Mouse (Mus musculus) C2C12 (cell line): ENCODE results near the gene Calb2.

Experiments
- CEBPB ChIP-seq: IDR thresholded peaks from one replicate; pipeline ENCODE4 v1.6.1; 2011; ENCODE audit warnings: low read depth, mild to moderate bottlenecking, control low read depth, moderate library complexity
- CTCF ChIP-seq: IDR thresholded peaks from one replicate; pipeline ENCODE4 v1.5.1; 2011; ENCODE audit not compliant: control insufficient read depth, insufficient read depth, insufficient read length
- MAX ChIP-seq: IDR thresholded peaks from one replicate; pipeline ENCODE4 v1.6.1; 2011; ENCODE audit warnings: mild to moderate bottlenecking, control low read depth
- MYOD1 ChIP-seq: IDR thresholded peaks from one replicate; pipeline ENCODE4 v1.6.1; 2011; ENCODE audit warnings: low read depth; ENCODE audit not compliant: control insufficient read depth, insufficient read length
- MYOG ChIP-seq: IDR thresholded peaks from one replicate; pipeline ENCODE4 v1.6.1; 2011; ENCODE audit not compliant: control insufficient read depth, insufficient read length; ENCODE audit errors: extremely low read depth
- USF1 ChIP-seq: IDR thresholded peaks from one replicate; pipeline ENCODE4 v1.6.1; 2011; ENCODE audit warnings: low read depth, mild to moderate bottlenecking, control low read depth, moderate library complexity

- TF ChIP-seq USF1 (no peak), CTCF (no peak), MAX (no peak), MYOG (no peak), CEBPB (no peak), MYOD1 (no peak)
Observed at GRCm38 (mm10) chr8:110166270-110166669, 1.7 kb downstream of the Calb2 start.
